Mouse (Mus musculus): Measurements from ENCODE around the gene Parn.

Gene Parn

GRCm38 (mm10) chr16:13621745-13622507 is 46.0 kb downstream of the Parn start:
- DNase-seq (ENCODE audit: low spot score in 2 of 2), result no peak

- DNase-seq (ENCODE audit: low spot score in 2 of 2), result no peak
Measured at GRCm38 (mm10) chr16:13620194-13620593, 47.8 kb downstream of the Parn start.

- no peak for DNase-seq (ENCODE audit: low spot score in 2 of 2)
Measured at GRCm38 (mm10) chr16:13615276-13615675, 52.7 kb downstream of the Parn start.

GRCm38 (mm10) chr16:13612571-13612970 is 55.4 kb downstream of the Parn start:
- no peak for DNase-seq (ENCODE audit: low spot score in 2 of 2)

- DNase-seq (ENCODE audit: low spot score in 2 of 2), result no peak
Measured at GRCm38 (mm10) chr16:13612058-13612457, 55.9 kb downstream of the Parn start.

GRCm38 (mm10) chr16:13611399-13611798 is 56.6 kb downstream of the Parn start:
- DNase-seq (ENCODE audit: low spot score in 2 of 2), result no peak

GRCm38 (mm10) chr16:13610951-13611381 is 57.0 kb downstream of the Parn start:
- DNase-seq (ENCODE audit: low spot score in 2 of 2), result no peak

- no peak for DNase-seq (ENCODE audit: low spot score in 2 of 2)
Measured at GRCm38 (mm10) chr16:13608705-13609085, 59.3 kb downstream of the Parn start.

GRCm38 (mm10) chr16:13607987-13608704 is 59.8 kb downstream of the Parn start:
- no peak for DNase-seq (ENCODE audit: low spot score in 2 of 2)

GRCm38 (mm10) chr16:13602779-13603178 is 65.2 kb downstream of the Parn start:
- no peak for DNase-seq (ENCODE audit: low spot score in 2 of 2)

- no peak for DNase-seq (ENCODE audit: low spot score in 2 of 2)
Measured at GRCm38 (mm10) chr16:13589049-13589408, 78.9 kb downstream of the Parn start.

- DNase-seq (ENCODE audit: low spot score in 2 of 2), result no peak
Measured at GRCm38 (mm10) chr16:13588182-13589048, 79.6 kb downstream of the Parn start.

GRCm38 (mm10) chr16:13585234-13585633 is 82.7 kb downstream of the Parn start:
- DNase-seq (ENCODE audit: low spot score in 2 of 2), result no peak

GRCm38 (mm10) chr16:13580784-13581183 is 87.2 kb downstream of the Parn start:
- DNase-seq (ENCODE audit: low spot score in 2 of 2), result no peak

GRCm38 (mm10) chr16:13580016-13580415 is 88.0 kb downstream of the Parn start:
- no peak for DNase-seq (ENCODE audit: low spot score in 2 of 2)

GRCm38 (mm10) chr16:13575306-13575705 is 92.7 kb downstream of the Parn start:
- no peak for DNase-seq (ENCODE audit: low spot score in 2 of 2)

GRCm38 (mm10) chr16:13568280-13568679 is 99.7 kb downstream of the Parn start:
- no peak for DNase-seq (ENCODE audit: low spot score in 2 of 2)

GRCm38 (mm10) chr16:13567614-13568013 is 100.4 kb downstream of the Parn start:
- DNase-seq (ENCODE audit: low spot score in 2 of 2), result no peak

- DNase-seq (ENCODE audit: low spot score in 2 of 2), result no peak
Measured at GRCm38 (mm10) chr16:13566351-13566750, 101.6 kb downstream of the Parn start.

- peak in 1 of 2 experiments; percentile 14 for DNase-seq (ENCODE audit: low spot score in 2 of 2)
Measured at GRCm38 (mm10) chr16:13565291-13565690, 102.7 kb downstream of the Parn start.

GRCm38 (mm10) chr16:13557784-13558183 is 110.2 kb downstream of the Parn start:
- no peak for DNase-seq (ENCODE audit: low spot score in 2 of 2)

GRCm38 (mm10) chr16:13556954-13557470 is 111.0 kb downstream of the Parn start:
- no peak for DNase-seq (ENCODE audit: low spot score in 2 of 2)

Data from frontal cortex, postnatal 14 days (tissue).